Mouse (Mus musculus) midbrain, embryonic 14.5 days (tissue): ENCODE measurements around the gene Gm6377. TPM values are rescaled to one million over a fixed set of nuclear protein-coding genes. Genes with fewer than 3 reads are reported as not detected.

ENCODE experiments used
- ATAC-seq: fragments of 200-750 bp; cut with Nextera tagmentation; 2 replicates; pipeline ENCODE4 v1.8.0; 2017; ENCODE audit warnings: moderate number of reproducible peaks, moderate library complexity; ENCODE audit not compliant: low FRiP score, low TSS enrichment
- DNase-seq: peaks from one replicate; pipeline ENCODE4 v3.0.0-alpha.2; 2015
- H3K27ac ChIP-seq: fragments of 300-500 bp; sonication (generic); replicated peaks from 2 replicates; pipeline ENCODE4 v1.5.1; 2014; ENCODE audit warnings: mild to moderate bottlenecking, low read depth, low read length, moderate library complexity
- H3K27me3 ChIP-seq: fragments of 300-500 bp; sonication (generic); 2 replicates; pipeline ENCODE4 v1.6.1; 2014; ENCODE audit warnings: low read length, control low read depth, mixed read lengths; ENCODE audit not compliant: control insufficient read depth, insufficient read depth
- H3K36me3 ChIP-seq: fragments of 300-500 bp; sonication (generic); 2 replicates; pipeline ENCODE4 v1.6.1; 2014; ENCODE audit warnings: low read length, control low read depth; ENCODE audit not compliant: control insufficient read depth, insufficient read depth
- H3K4me1 ChIP-seq: fragments of 300-500 bp; sonication (generic); 2 replicates; pipeline ENCODE4 v1.6.1; 2014; ENCODE audit warnings: mild to moderate bottlenecking, antibody characterized with exemption, low read length, control low read depth; ENCODE audit not compliant: control insufficient read depth, insufficient read depth
- H3K4me2 ChIP-seq: fragments of 300-500 bp; sonication (generic); 2 replicates; pipeline ENCODE4 v1.6.1; 2014; ENCODE audit warnings: mild to moderate bottlenecking, low read length, moderate library complexity
- H3K4me3 ChIP-seq: fragments of 300-500 bp; sonication (generic); replicated peaks from 2 replicates; pipeline ENCODE4 v1.5.1; 2014; ENCODE audit warnings: low read depth, low read length
- H3K9ac ChIP-seq: fragments of 300-500 bp; sonication (generic); replicated peaks from 2 replicates; pipeline ENCODE4 v1.6.1; 2014; ENCODE audit warnings: mild to moderate bottlenecking, low read length, moderate library complexity
- H3K9me3 ChIP-seq: fragments of 300-500 bp; sonication (generic); 2 replicates; pipeline ENCODE4 v1.6.1; 2016; ENCODE audit warnings: low read length, control low read depth, mixed read lengths; ENCODE audit not compliant: control insufficient read depth
- WGBS: fragments of 180-500 bp; shearing (Covaris S2); extraction: QIAGEN DNeasy Blood & Tissue Kit; methylation state at CpG from one replicate; pipeline ENCODE4 v1.1.7; 2014; 5-methylcytosine and 5-hydroxymethylcytosine counted together
- polyA plus RNA-seq: library from polyadenylated mRNA; unstranded; fragments of >200 nt; fragmentation: Nextera tagmentation; extraction: Ambion mirVana; gene quantifications from 2 replicates; pipeline ENCODE4 v1.2.1, GENCODE M21; 2014

Gene Gm6377
- polyA plus RNA-seq, 1 experiment from 2014 or later, result 0.29 TPM

DNA sequence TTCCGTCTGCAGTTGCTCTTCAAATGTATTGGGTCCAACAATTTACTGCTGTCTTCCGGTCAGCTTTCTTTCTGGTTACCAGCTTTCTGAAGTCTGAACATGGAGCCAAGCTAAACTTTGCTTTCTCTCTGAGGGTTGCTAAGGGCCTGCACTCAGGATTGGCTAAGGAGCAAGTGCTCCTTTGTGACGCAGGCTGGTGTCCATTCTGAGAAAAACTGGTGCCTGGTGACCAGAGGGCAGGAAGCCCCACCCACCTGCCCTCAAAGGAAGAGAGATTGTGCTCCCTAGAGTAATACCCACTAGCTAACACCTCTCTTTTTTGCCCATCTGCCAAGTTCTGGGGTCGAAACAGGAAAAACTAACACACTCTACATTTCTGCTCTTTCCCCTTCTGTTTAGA, 5.6 kb upstream of the Gm6377 start:
- H3K4me3 ChIP-seq, result no peak overlapping the region
- no peak overlapping the region for H3K9ac ChIP-seq
- ATAC-seq (no peak), DNase-seq (no peak)
- no peaks in the 10 kb centered on the region for H3K36me3 ChIP-seq
- WGBS, result 67% methylated on average over 4 of the region's 4 CpGs
- no peaks in the 10 kb centered on the region for H3K27me3 ChIP-seq
- H3K4me2 ChIP-seq, result no peak overlapping the region
- H3K4me1 ChIP-seq, result no peaks in the 10 kb centered on the region
- H3K9me3 ChIP-seq, result no peaks in the 10 kb centered on the region
- H3K27ac ChIP-seq, result no peak overlapping the region

DNA sequence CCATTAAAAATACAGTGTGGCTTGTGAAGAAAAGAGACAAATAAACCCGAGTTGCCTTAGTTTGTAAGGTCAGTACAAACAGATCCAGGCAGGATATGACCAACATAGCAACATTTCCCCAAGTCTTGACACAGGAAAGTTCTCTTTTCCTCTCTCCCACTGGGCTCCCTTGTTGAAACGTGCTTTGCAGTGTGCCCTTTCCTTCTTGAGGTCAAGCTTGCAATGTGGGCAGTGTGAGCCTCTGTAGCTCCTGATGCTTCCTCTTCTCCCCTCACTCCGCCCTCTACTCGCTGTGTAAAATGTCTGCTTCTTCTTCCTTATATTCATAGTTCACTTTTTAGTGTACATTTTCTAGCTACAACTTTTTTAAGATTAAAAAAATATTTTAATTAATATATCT, 5.1 kb upstream of the Gm6377 start:
- Histone ChIP-seq H3K4me1 (no peaks in the 10 kb centered on the region), H3K4me3 (no peak overlapping the region), H3K9ac (no peak overlapping the region), H3K4me2 (no peak overlapping the region), H3K9me3 (no peaks in the 10 kb centered on the region), H3K36me3 (no peaks in the 10 kb centered on the region), H3K27me3 (no peaks in the 10 kb centered on the region), H3K27ac (no peak overlapping the region)
- no peak for DNase-seq
- no peak for ATAC-seq
- 72% methylated on average over 4 of the region's 4 CpGs for WGBS

DNA sequence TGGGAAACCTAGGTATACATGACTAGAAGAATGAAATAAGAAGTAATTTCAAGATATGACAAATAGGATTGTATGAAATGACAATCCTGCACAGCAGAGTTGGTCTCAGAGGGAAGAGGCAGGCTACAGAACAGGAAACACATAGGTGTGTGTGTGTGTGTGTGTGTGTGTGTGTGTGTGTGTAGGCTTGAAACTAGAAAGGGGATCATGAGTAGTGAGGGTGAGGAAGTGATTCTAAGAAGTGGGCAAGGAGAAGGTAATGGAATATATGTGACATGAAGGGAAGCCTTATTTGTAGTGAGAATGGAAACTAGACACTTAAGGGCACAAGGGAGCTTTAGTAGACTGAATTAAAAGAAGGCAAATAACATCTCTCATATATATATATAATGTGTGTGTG, 11.3 kb downstream of the Gm6377 start:
- H3K4me3 ChIP-seq, result no peak overlapping the region
- no peaks in the 10 kb centered on the region for H3K9me3 ChIP-seq
- H3K4me2 ChIP-seq, result no peak overlapping the region
- H3K36me3 ChIP-seq, result no peaks in the 10 kb centered on the region
- H3K4me1 ChIP-seq, result no peaks in the 10 kb centered on the region
- ATAC-seq (no peak), DNase-seq (no peak)
- H3K27me3 ChIP-seq, result no peaks in the 10 kb centered on the region
- no peak overlapping the region for H3K9ac ChIP-seq
- no peak overlapping the region for H3K27ac ChIP-seq

DNA sequence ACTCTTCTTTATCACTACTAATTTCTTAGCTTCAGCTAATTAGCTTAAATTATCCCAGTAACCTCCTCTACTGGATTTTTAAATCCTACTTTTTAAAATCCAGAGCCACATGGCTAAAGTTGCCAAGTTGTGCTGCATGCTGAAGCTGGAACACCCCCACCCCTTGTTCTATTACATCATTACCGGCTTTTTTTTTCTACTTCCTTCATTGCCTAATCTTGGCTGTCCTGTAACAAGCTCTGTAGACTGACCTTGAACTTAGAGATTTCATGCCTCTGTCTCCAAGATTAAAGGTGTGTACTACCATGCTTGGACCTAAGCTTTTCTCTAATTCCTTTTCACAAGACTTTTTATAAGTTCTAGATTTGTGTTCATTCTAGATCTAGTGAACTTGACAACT, 32.2 kb downstream of the Gm6377 start:
- Histone ChIP-seq H3K9ac (no peak overlapping the region), H3K27ac (no peak overlapping the region), H3K4me1 (no peaks in the 10 kb centered on the region), H3K36me3 (no peaks in the 10 kb centered on the region), H3K4me3 (no peak overlapping the region), H3K4me2 (no peak overlapping the region), H3K9me3 (no peaks in the 10 kb centered on the region), H3K27me3 (no peaks in the 10 kb centered on the region)
- ATAC-seq, result no peak
- WGBS, result 92% methylated on average over 1 of the region's 1 CpGs
- DNase-seq, result no peak

DNA sequence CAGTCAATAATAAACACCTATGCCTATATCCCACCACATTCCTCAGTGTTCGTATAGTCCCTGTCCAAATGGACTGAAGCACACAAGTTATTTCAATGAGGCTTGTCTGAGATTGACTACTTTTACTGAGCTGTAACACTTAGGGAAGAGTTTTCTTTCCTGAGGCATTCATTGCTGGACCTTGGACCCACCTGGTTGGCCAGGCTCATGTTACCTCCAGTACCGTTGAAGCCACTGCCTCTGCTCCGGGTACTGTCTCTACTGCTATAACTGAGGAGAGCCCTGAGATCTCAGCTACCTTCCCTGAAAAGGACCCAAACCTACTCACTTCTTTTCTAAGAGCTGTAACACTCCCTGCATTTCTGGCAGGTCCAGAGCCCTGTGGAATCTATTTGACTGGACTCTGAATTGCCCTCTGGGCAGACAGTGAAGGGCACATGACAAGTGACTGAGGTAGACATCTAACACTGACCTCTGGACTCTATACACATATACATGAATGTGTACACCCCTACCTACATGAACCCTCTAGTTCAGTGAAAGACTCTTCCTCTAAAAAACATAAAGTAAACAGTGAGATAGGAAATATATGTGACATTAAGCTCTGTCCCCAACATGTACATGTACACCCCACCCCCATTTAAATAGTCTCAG, 39.0 kb downstream of the Gm6377 start:
- no peak for DNase-seq
- H3K27ac ChIP-seq, result no peak overlapping the region
- ATAC-seq, result no peak

DNA sequence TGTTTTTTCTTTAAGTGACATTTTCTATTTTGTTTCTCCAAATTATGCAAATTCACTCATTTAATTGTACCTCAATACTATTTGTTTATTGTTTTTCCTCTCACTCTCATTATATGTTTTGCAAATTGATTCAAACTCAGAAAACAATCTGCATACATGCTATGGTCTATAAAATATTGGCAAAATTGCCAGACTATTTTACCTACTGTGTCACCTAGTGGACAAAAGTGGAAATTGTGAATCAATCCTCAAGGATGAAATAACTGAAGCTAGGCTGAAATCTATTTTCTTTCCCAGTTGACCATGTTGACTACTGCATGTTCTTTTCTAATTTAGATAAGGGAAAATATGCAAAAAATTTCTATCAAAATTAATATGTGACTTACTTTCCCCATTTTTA, 41.6 kb downstream of the Gm6377 start:
- Histone ChIP-seq H3K4me3 (no peak overlapping the region), H3K4me1 (no peaks in the 10 kb centered on the region), H3K36me3 (no peaks in the 10 kb centered on the region), H3K9ac (no peak overlapping the region), H3K27ac (no peak overlapping the region), H3K9me3 (no peaks in the 10 kb centered on the region), H3K27me3 (no peaks in the 10 kb centered on the region), H3K4me2 (no peak overlapping the region)
- DNase-seq, result peak; percentile 63
- ATAC-seq, result no peak

More for the DNA sequence above, 39.0 kb downstream of the Gm6377 start:
- H3K36me3 ChIP-seq, result no peaks in the 10 kb centered on the region
- H3K27me3 ChIP-seq, result no peaks in the 10 kb centered on the region
- H3K9ac ChIP-seq, result no peak overlapping the region
- H3K4me2 ChIP-seq, result no peak overlapping the region
- 95% methylated on average over 3 of the region's 3 CpGs for WGBS
- no peaks in the 10 kb centered on the region for H3K9me3 ChIP-seq
- no peak overlapping the region for H3K4me3 ChIP-seq
- H3K4me1 ChIP-seq, result no peaks in the 10 kb centered on the region

Other genes starting within 250 kb of the Gm6377 start
- gene Hmgn5, start 183.4 kb upstream of the Gm6377 start, polyA plus RNA-seq, result 12.6 and 13.0 TPM in 2 replicates
- gene Sh3bgrl, start 101.4 kb upstream of the Gm6377 start, polyA plus RNA-seq, result 180 and 198 TPM in 2 replicates